Mouse (Mus musculus): ENCODE data around the gene 1700020A23Rik. TPM values are rescaled to one million over a fixed set of nuclear protein-coding genes. Genes with fewer than 3 reads are reported as not detected.

1700020A23Rik gene
- polyA plus RNA-seq, 2 experiments: not detected

DNA sequence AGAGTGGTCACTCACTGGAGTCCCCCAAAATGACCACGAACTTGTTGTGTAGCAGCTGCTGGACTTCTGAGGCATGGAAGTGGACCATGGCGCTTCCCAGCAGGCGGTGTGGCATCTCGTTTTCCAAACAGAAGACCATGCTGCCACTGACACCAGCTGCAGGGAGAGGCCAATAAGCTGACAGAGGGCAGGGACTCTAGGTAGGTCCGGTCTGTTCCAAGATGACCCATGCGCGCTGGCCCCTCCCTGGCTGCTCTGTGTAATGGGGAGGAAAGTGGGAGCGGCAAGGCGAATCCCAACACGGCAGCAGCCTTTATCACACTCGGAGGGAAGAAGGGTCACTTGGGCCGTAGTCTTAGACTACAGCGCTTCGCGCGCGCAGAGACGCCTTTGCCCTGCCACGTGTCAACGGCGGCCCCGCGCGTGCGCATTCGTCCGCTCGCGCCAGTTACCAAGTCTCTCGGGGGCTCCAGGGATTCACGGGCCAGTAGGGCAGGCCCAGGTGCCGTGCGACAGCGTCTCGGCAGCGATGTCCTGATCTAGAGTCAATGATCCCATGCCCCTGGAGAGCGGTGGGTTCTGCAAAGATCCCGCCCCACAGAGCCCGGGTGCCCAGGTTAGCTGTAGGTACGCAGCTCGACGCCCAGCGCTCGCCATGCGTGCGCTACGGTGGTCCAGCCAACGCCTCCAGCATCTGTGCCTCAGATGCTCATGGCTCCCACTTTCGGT is 18.5 kb downstream of the 1700020A23Rik start:
- Histone ChIP-seq H3K4me2 (replicated peaks; ENCODE audit: low read depth, low read length, severe bottlenecking) (peak overlapping the region; percentile 89), H3K9me3 (ENCODE audit: control insufficient read depth, low read length) (no peaks in the 10 kb centered on the region), H3K9ac (ENCODE audit: low read depth, low read length, severe bottlenecking) (peak overlapping the region; percentile 70), H3K27me3 (ENCODE audit: control insufficient read depth, insufficient read depth, low read length) (no peaks in the 10 kb centered on the region), H3K4me1 (ENCODE audit: control insufficient read depth, insufficient read depth, low read length) (peaks cover 17% of the 10 kb centered on the region), H3K4me3 (replicated peaks; ENCODE audit: low read length) (peak overlapping the region; percentile 71), H3K27ac (replicated peaks; ENCODE audit: low read depth, low read length) (peak overlapping the region; percentile 95), H3K36me3 (ENCODE audit: control insufficient read depth, insufficient read depth, low read length) (peaks cover 14% of the 10 kb centered on the region)
- TF ChIP-seq POLR2A (IDR thresholded peaks at IDR 0.05; ENCODE audit: borderline replicate concordance, extremely low read depth, insufficient read depth, insufficient read length): no peak; the same call in 1 of the 2 replicates
- ATAC-seq (ENCODE audit: low FRiP score, low read depth) (peak; percentile 74), DNase-seq (ENCODE audit: low spot score) (peak; percentile 68)
- WGBS: 16% methylated on average over 45 of the region's 49 CpGs

DNA sequence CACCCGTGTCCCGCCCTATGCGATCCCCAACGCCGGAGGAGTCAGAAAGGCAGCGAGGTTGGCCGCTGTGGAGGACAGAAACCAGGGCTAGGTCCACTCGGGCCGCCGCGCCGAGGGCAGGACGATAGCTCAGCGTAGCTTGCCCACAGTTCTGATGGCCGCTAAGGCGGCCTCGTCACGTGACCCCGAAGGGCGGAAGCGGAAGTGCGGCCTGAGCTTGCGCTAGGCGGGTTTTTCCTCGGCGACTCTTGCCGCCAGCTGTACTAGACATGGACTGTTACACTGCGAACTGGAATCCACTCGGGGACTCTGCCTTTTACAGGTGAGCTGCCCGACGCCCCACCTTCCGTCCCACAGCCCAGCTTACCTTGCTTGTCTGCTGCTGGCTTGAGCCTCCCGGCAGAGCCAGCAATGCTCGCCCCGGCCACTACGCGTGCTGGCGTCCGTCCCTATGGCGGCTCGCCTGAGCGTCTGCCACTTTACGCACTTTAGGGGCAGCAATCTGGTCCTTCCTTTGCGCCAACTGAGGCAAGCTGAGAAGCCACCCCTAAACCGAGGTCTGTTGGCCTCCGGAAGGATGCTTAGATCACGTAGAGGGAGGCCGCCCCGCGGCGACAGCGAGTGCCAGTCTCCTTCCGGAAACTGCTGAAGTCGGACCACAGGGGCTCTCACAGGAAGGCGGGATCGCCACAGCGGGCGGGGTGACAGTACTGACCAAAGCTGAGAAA is 19.2 kb downstream of the 1700020A23Rik start, which contains the start of the genes Vps16 and Pced1a:
Gene Vps16 (plus strand): TSS at position 214 of the 728 bp plus-strand sequence.
Gene Pced1a (minus strand): TSS at position 576 of the 728 bp plus-strand sequence.
- peak within 1 kb of the TSS; percentile 71 for H3K4me3 ChIP-seq (replicated peaks; ENCODE audit: low read length)
- peak; percentile 97 for ATAC-seq (ENCODE audit: low FRiP score, low read depth)
- H3K4me1 ChIP-seq (ENCODE audit: control insufficient read depth, insufficient read depth, low read length): peaks cover 17% of the 10 kb centered on the region
- peak; percentile 80; the same call in 1 of the 2 replicates for TF ChIP-seq POLR2A (IDR thresholded peaks at IDR 0.05; ENCODE audit: borderline replicate concordance, extremely low read depth, insufficient read depth, insufficient read length)
- 0 out of 2 replicates have a peak, but pooled peaks cover 7% of the 10 kb centered on the region for H3K36me3 ChIP-seq (ENCODE audit: control insufficient read depth, insufficient read depth, low read length)
- peak within 1 kb of the TSS; percentile 89 for H3K4me2 ChIP-seq (replicated peaks; ENCODE audit: low read depth, low read length, severe bottlenecking)
- WGBS: under 1% methylated on average over 58 of the region's 58 CpGs
- no peaks in the 10 kb centered on the region for H3K9me3 ChIP-seq (ENCODE audit: control insufficient read depth, low read length)
- H3K27me3 ChIP-seq (ENCODE audit: control insufficient read depth, insufficient read depth, low read length): no peaks in the 10 kb centered on the region
- peak within 1 kb of the TSS; percentile 70 for H3K9ac ChIP-seq (ENCODE audit: low read depth, low read length, severe bottlenecking)
- H3K27ac ChIP-seq (replicated peaks; ENCODE audit: low read depth, low read length): peak within 1 kb of the TSS; percentile 95
- DNase-seq (ENCODE audit: low spot score): peak; percentile 90

DNA sequence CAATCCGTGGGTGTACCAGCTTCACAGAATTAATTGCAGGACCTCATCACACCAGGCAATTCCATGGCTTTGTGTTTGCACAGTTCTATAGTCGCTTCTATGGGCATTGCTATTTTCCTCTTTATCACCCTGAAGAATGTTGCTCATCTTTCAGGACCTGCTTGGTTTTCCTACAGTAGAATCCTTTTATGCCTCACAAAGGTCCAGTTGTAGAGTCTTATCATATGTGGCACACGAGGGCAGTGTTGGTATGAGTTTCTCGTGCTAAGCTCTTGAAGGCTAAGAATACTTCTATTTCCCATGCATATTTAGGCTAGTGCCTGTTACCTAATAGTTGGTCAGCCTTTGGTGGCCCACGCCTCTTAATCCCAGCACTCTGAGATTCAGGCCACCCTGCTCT is 20.1 kb downstream of the 1700020A23Rik start:
- Histone ChIP-seq H3K9ac (ENCODE audit: low read depth, low read length, severe bottlenecking) (peak overlapping the region; percentile 70), H3K27me3 (ENCODE audit: control insufficient read depth, insufficient read depth, low read length) (no peaks in the 10 kb centered on the region), H3K4me3 (replicated peaks; ENCODE audit: low read length) (peak overlapping the region; percentile 71), H3K4me1 (ENCODE audit: control insufficient read depth, insufficient read depth, low read length) (peaks cover 17% of the 10 kb centered on the region), H3K9me3 (ENCODE audit: control insufficient read depth, low read length) (no peaks in the 10 kb centered on the region), H3K4me2 (replicated peaks; ENCODE audit: low read depth, low read length, severe bottlenecking) (peak overlapping the region; percentile 89), H3K36me3 (ENCODE audit: control insufficient read depth, insufficient read depth, low read length) (0 out of 2 replicates have a peak, but pooled peaks cover 3% of the 10 kb centered on the region), H3K27ac (replicated peaks; ENCODE audit: low read depth, low read length) (no peak overlapping the region)
- ATAC-seq (ENCODE audit: low FRiP score, low read depth) (no peak), DNase-seq (ENCODE audit: low spot score) (no peak)
- WGBS: 51% methylated on average over 5 of the region's 5 CpGs
- no peak for TF ChIP-seq POLR2A (IDR thresholded peaks at IDR 0.05; ENCODE audit: borderline replicate concordance, extremely low read depth, insufficient read depth, insufficient read length)

DNA sequence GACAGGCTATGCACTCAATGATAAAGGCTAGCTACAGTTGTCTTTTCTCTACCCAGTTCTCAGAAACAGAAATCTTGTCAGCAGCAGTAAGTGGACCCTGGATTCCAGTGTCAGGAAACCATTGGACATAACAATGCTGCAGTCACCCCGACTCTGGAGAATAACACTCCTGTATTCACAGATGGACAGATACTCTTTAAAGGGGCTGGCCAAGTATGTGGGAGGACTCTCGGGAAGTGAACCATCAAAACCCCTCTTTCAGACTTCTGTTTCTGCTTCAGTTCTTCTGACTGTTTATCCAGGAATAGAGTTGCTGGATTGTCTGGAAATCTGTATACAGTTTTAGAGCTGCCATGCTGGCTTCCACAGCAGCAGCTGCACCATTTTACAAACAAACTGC is 24.8 kb downstream of the 1700020A23Rik start:
- H3K27ac ChIP-seq (replicated peaks; ENCODE audit: low read depth, low read length): no peak overlapping the region
- TF ChIP-seq POLR2A (IDR thresholded peaks at IDR 0.05; ENCODE audit: borderline replicate concordance, extremely low read depth, insufficient read depth, insufficient read length): no peak

DNA sequence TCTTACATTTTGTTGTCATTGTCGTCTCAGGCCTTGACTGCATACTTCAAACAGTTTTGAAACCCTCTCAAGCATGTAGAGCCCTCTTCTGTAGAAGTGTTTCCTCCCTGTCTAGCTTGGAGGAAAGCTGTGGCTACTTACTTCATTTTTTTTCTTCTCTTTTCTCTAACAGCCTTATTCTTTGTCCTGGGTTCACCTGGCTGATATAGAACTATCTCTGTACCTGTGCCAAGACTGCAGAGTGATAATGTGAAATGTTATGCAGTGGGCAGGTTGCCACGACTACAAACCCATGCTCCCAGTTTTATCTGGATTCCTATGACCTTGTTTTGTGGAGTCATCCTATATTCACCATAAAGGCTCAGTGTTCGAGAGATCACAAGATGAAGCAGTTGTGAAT is 25.4 kb downstream of the 1700020A23Rik start:
- Histone ChIP-seq H3K27me3 (ENCODE audit: control insufficient read depth, insufficient read depth, low read length) (no peaks in the 10 kb centered on the region), H3K4me3 (replicated peaks; ENCODE audit: low read length) (no peak overlapping the region), H3K9ac (ENCODE audit: low read depth, low read length, severe bottlenecking) (no peak overlapping the region), H3K4me1 (ENCODE audit: control insufficient read depth, insufficient read depth, low read length) (no peaks in the 10 kb centered on the region), H3K4me2 (replicated peaks; ENCODE audit: low read depth, low read length, severe bottlenecking) (no peak overlapping the region), H3K27ac (replicated peaks; ENCODE audit: low read depth, low read length) (no peak overlapping the region), H3K9me3 (ENCODE audit: control insufficient read depth, low read length) (no peaks in the 10 kb centered on the region), H3K36me3 (ENCODE audit: control insufficient read depth, insufficient read depth, low read length) (peaks cover 17% of the 10 kb centered on the region)
- no peak for TF ChIP-seq POLR2A (IDR thresholded peaks at IDR 0.05; ENCODE audit: borderline replicate concordance, extremely low read depth, insufficient read depth, insufficient read length)
- 87% methylated on average over 3 of the region's 3 CpGs for WGBS
- ATAC-seq (ENCODE audit: low FRiP score, low read depth) (no peak), DNase-seq (ENCODE audit: low spot score) (no peak)

More for the DNA sequence above, 24.8 kb downstream of the 1700020A23Rik start:
- Histone ChIP-seq H3K27me3 (ENCODE audit: control insufficient read depth, insufficient read depth, low read length) (no peaks in the 10 kb centered on the region), H3K9ac (ENCODE audit: low read depth, low read length, severe bottlenecking) (no peak overlapping the region), H3K4me2 (replicated peaks; ENCODE audit: low read depth, low read length, severe bottlenecking) (no peak overlapping the region), H3K4me3 (replicated peaks; ENCODE audit: low read length) (no peak overlapping the region), H3K4me1 (ENCODE audit: control insufficient read depth, insufficient read depth, low read length) (peaks cover 6% of the 10 kb centered on the region), H3K9me3 (ENCODE audit: control insufficient read depth, low read length) (no peaks in the 10 kb centered on the region), H3K36me3 (ENCODE audit: control insufficient read depth, insufficient read depth, low read length) (peaks cover 17% of the 10 kb centered on the region)
- DNase-seq (ENCODE audit: low spot score): no peak
- no peak for ATAC-seq (ENCODE audit: low FRiP score, low read depth)
- WGBS: 90% methylated on average over 2 of the region's 2 CpGs
